Comparison of ENCODE assay signal across 8 mouse cellular contexts in genomic region chr2:162682674-162683073, GRCm38 (mm10). TPM values are rescaled to one million over a fixed set of nuclear protein-coding genes. Genes with fewer than 3 reads are reported as not detected.
DNase-seq lines count a peak whose midpoint lies in the region; ATAC-seq lines count a peak whose summit lies in the region.

No protein-coding gene starts in this region.

- peak; percentile 9 to 58 for DNase-seq in heart, adult 18-20 months
- DNase-seq in heart, postnatal 25 days (ENCODE audit: low spot score) = no peak
- DNase-seq in A20 (ENCODE audit: low read depth, low spot score) = peak; percentile 2
- peak; percentile 69 for DNase-seq in brain, adult 2 months (ENCODE audit: low read depth, low spot score)
- peak; percentile 49 for DNase-seq in forelimb bud, embryonic 11.5 days (ENCODE audit: low read depth, low spot score)
- DNase-seq in layer of hippocampus, adult 8-10 months (ENCODE audit: low spot score in 2 of 2) = peak; percentile 20 to 58
- DNase-seq in T-cell, adult 2 months (ENCODE audit: low spot score) = no peak

- intact Hi-C loops in heart, postnatal 25 days (cut with DNase I) = no loop called here

- ATAC-seq in megakaryocyte progenitor cell, adult 5-6 weeks (replicated peaks; ENCODE audit: poor library complexity) = peak; percentile 78

RNA-seq across cellular contexts. Expression of gene Ptprt, which starts 21.7 kb away (rescaled TPM):
- under 1 TPM; 0.08 to 0.25 TPM for total RNA-seq in heart, adult 18-20 months (2021)
- under 1 TPM; 0.16 to 0.31 TPM for total RNA-seq in heart, postnatal 25 days (2021)
- total RNA-seq in layer of hippocampus, adult 8-10 months (2022) = 10 to 100 TPM; 50.9 to 64.2 (median 56.6) TPM
- not detected in 2 replicates for total RNA-seq in megakaryocyte progenitor cell, adult 5-6 weeks (2015)
- total RNA-seq in megakaryocyte progenitor cell, adult 5-6 weeks (2017) = not detected in 2 replicates

Comparison
In these comparisons a context has a peak if more than half of its experiments do, and no peak if none do; other contexts are left out.
1. DNase-seq: peak in heart, adult 18-20 months (2 of 2), A20 (single experiment), brain, adult 2 months (single experiment), forelimb bud, embryonic 11.5 days (single experiment) and layer of hippocampus, adult 8-10 months (2 of 2); none in heart, postnatal 25 days (single experiment) and T-cell, adult 2 months (single experiment).
2. RNA of gene Ptprt, which starts 21.7 kb away (total RNA-seq): 50.9 to 64.2 TPM in layer of hippocampus, adult 8-10 months; 0.16 to 0.31 TPM in heart, postnatal 25 days, 0.08 to 0.25 TPM in heart, adult 18-20 months and not detected in megakaryocyte progenitor cell, adult 5-6 weeks; every median in the first group is over 10 times any median in the second.